Mouse (Mus musculus) heart, postnatal 0 days (tissue): ENCODE results near the gene Alkbh7.

Experiments used
- CTCF ChIP-seq: IDR thresholded peaks from 2 replicates; pipeline ENCODE4 v1.5.1; 2016; ENCODE audit warnings: antibody characterized with exemption, control low read depth, low read depth
- EP300 ChIP-seq: IDR thresholded peaks from 2 replicates; pipeline ENCODE4 v1.6.1; 2016; ENCODE audit warnings: antibody characterized with exemption, low read depth

GRCm38 (mm10) chr17:57010911-57011235 is 13.7 kb downstream of the Alkbh7 start:
- TF ChIP-seq CTCF (no peak), EP300 (no peak)
